Mouse (Mus musculus): ENCODE measurements around the gene Map3k1. TPM values are rescaled to one million over a fixed set of nuclear protein-coding genes. Genes with fewer than 3 reads are reported as not detected.

Map3k1 gene
- polyA plus RNA-seq (2014; fragmentation: Nextera tagmentation; extraction: Ambion mirVana) = 14.8 and 16.4 TPM in 2 replicates

DNA sequence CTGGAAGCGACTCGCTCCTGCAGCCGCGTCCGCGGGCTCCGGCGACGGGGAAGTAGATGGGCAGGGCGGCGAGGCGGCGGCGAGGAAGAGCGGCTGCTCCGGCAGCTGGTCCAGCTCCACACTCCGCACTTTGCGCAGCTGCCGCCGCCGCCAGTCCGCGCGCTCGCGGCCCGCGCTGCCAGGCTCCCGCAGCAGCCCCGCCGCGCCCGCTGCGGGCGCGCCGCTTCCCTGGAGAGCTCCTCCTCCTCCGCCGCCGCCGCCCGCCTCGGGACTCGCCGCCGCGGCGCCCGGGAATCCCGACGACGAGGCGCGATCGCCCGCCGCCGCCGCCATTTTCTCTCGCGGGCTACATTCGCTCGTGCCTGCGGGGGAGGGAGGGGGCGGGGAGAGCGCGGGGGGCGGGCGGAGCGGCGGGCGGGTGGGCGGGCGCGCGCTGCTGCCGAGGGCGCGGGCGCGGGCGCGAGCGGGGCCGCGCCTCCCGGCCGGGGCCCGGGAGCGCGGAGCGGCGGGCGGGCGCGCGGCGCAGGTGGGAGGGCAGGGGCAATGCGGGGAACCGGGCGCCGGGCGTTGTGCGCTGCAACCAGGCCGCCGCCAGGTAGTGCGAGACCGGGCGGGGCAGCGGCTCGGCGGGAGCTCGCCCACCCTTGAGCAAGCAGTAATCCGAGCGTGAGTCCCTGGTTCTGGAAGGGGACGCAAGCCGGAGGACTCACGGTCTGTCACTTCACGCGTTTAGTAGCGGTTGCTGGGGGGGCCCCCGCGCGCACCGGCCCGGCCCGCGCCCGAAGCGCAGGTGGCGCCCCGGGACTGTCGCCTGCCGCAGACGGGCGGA is at the start of gene Map3k1:
Map3k1 (minus strand) TSS at position 357 of the 829 bp plus-strand sequence.
- Histone ChIP-seq H3K9ac (replicated peaks; ENCODE audit: low read depth, low read length) (peak within 1 kb of the TSS; percentile 91), H3K27me3 (ENCODE audit: control insufficient read depth, insufficient read depth, low read length) (no peaks in the 10 kb centered on the region), H3K9me3 (ENCODE audit: control insufficient read depth, low read length) (no peaks in the 10 kb centered on the region), H3K4me2 (ENCODE audit: low read depth, low read length) (peak within 1 kb of the TSS; percentile 89), H3K36me3 (ENCODE audit: control insufficient read depth, insufficient read depth, low read length) (no peaks in the 10 kb centered on the region), H3K4me1 (ENCODE audit: control insufficient read depth, insufficient read depth, low read length) (peaks cover 3% of the 10 kb centered on the region; the same call in 1 of the 2 replicates), H3K4me3 (ENCODE audit: low read depth, low read length) (peak within 1 kb of the TSS; percentile 88), H3K27ac (ENCODE audit: low read depth, low read length) (peak within 1 kb of the TSS; percentile 98)
- ATAC-seq (ENCODE audit: low read depth) = peak; percentile 86
- under 1% methylated on average over 65 of the region's 136 CpGs for WGBS

DNA sequence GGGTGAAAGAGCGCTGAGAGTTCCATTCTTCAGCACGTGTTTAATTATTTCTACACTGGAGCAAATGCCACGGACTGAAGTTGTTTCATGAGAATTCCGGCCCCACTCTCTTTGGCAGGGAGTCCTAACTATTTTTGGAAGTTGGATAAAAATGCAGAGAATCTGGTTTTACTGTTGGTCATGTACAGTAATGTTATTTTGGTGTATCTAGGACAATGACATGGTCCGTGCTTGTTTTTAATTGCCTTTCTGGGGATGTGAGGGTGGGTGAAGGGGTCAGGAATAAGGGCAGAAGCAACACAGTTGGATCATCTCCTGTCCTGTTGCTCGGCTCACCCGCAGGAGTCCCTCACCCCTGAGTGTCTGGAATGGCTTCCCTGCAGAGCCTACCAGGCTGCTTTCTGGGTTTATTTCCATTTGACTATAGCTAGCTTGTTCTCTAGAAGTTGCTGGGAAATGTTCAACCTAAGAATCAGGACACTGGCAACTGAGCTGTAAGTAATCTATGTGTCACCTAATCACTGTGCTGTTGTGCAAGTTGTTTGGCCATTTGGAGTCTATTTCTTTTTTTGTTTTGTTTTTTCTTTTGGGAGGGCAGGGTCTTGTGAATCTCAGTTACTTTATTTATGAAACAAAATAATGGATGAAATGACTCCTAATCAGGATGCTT is 48.1 kb upstream of the Map3k1 start:
- Histone ChIP-seq H3K27me3 (ENCODE audit: control insufficient read depth, insufficient read depth, low read length) (no peaks in the 10 kb centered on the region), H3K4me2 (ENCODE audit: low read depth, low read length) (no peak overlapping the region), H3K36me3 (ENCODE audit: control insufficient read depth, insufficient read depth, low read length) (no peaks in the 10 kb centered on the region), H3K9ac (replicated peaks; ENCODE audit: low read depth, low read length) (no peak overlapping the region), H3K4me1 (ENCODE audit: control insufficient read depth, insufficient read depth, low read length) (no peaks in the 10 kb centered on the region), H3K27ac (ENCODE audit: low read depth, low read length) (no peak overlapping the region), H3K4me3 (ENCODE audit: low read depth, low read length) (no peak overlapping the region), H3K9me3 (ENCODE audit: control insufficient read depth, low read length) (no peaks in the 10 kb centered on the region)
- no peak for ATAC-seq (ENCODE audit: low read depth)
- WGBS = 75% methylated on average over 7 of the region's 7 CpGs

DNA sequence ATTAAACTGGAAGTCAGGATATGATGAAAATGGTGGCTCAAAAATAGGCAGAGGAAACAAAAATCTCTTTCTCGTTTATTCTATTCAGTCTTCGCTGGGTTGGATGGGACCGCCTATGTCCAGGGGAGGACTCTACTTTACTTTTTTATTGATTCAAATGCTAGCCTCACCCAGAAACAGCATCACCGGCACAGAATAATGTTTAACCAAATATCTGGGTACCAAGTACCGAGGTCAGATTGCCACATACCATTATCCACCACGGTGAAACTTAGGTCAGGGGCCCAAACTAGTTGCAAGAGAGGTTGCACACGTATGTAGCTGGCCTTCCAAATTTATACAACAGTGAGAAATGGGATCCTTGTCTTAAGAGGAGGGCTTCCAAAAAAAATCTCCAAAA is 47.4 kb upstream of the Map3k1 start:
- ATAC-seq (ENCODE audit: low read depth) = no peak
- Histone ChIP-seq H3K27ac (ENCODE audit: low read depth, low read length) (no peak overlapping the region), H3K9me3 (ENCODE audit: control insufficient read depth, low read length) (no peaks in the 10 kb centered on the region), H3K4me2 (ENCODE audit: low read depth, low read length) (no peak overlapping the region), H3K36me3 (ENCODE audit: control insufficient read depth, insufficient read depth, low read length) (no peaks in the 10 kb centered on the region), H3K27me3 (ENCODE audit: control insufficient read depth, insufficient read depth, low read length) (no peaks in the 10 kb centered on the region), H3K4me3 (ENCODE audit: low read depth, low read length) (no peak overlapping the region), H3K9ac (replicated peaks; ENCODE audit: low read depth, low read length) (no peak overlapping the region), H3K4me1 (ENCODE audit: control insufficient read depth, insufficient read depth, low read length) (no peaks in the 10 kb centered on the region)
- WGBS = 97% methylated on average over 7 of the region's 7 CpGs

DNA sequence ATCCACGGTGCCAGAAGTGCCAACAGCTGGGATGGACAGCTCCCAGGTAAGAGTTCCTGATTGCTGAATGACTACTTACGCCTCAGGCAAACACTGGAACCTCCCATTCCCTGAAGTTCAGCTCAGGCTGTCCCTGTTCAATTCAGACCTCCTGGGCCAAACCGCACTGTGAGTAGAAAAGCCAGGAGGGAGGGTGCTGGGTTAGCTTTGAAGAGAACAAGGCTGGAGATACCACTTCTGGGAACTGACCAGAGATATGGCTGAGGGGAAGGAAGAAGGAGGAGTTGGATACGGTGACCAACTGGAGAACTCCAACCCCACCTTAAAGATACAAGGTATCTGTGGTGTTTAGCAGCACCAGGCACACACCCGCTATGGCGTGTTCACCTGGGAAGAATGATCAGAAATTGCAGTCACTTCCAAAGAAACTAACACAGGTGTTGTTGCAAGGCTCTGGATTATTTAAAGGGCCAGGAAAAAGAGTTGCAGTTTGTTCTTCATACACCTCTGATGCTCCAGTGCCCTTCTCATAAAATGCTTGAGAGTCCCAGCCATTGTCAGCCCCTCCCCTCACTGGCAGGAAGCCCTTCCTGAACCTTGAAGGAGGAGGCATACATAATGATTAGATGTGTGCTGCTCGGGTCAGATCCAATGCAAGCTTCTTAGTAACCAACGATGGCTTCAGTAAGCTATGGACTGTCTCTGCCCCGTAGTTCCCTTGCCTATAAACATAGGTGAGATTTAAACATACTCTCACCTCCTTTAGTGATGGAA is 43.8 kb upstream of the Map3k1 start:
- Histone ChIP-seq H3K36me3 (ENCODE audit: control insufficient read depth, insufficient read depth, low read length) (no peaks in the 10 kb centered on the region), H3K4me3 (ENCODE audit: low read depth, low read length) (no peak overlapping the region), H3K9ac (replicated peaks; ENCODE audit: low read depth, low read length) (no peak overlapping the region), H3K27ac (ENCODE audit: low read depth, low read length) (no peak overlapping the region), H3K4me1 (ENCODE audit: control insufficient read depth, insufficient read depth, low read length) (no peaks in the 10 kb centered on the region), H3K27me3 (ENCODE audit: control insufficient read depth, insufficient read depth, low read length) (no peaks in the 10 kb centered on the region), H3K9me3 (ENCODE audit: control insufficient read depth, low read length) (no peaks in the 10 kb centered on the region), H3K4me2 (ENCODE audit: low read depth, low read length) (no peak overlapping the region)
- 86% methylated on average over 9 of the region's 9 CpGs for WGBS
- no peak for ATAC-seq (ENCODE audit: low read depth)

DNA sequence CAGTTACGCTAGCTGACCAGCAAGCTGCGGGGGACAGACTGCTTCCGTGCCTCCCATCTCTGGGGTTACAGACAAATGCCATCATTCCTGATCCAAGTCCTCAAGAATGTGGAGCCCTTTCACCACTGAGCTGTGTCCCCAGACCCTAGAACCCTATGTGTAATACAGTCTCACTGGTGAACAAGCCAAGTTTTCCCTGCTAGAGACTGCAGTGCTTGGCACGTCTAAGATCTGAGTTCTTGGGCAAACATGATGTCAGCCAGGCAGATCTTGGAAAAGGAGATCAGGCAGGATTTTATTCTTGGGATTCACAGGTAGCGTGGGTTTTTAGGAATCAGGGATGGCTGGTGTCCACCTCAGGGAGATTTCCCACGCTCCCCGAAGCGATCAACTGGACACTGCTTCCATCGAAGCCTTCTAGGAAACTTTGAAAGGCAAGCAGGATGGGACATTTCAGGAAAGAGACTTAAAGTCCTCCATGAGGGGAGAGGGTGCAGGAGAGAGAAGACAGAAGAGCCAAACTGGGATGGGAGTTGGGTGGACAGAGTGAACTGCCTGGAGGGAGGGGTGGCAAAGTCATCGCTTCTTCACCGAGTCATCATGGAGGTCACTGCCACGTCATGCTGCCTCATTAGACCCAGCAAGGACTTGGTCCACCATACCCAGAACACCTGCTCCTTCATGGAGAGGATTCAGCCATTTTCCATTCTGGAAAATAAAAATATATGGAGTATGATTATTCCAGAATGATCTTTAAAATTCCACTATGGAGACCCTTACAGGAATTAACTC is 41.4 kb upstream of the Map3k1 start:
- WGBS = 93% methylated on average over 12 of the region's 12 CpGs

DNA sequence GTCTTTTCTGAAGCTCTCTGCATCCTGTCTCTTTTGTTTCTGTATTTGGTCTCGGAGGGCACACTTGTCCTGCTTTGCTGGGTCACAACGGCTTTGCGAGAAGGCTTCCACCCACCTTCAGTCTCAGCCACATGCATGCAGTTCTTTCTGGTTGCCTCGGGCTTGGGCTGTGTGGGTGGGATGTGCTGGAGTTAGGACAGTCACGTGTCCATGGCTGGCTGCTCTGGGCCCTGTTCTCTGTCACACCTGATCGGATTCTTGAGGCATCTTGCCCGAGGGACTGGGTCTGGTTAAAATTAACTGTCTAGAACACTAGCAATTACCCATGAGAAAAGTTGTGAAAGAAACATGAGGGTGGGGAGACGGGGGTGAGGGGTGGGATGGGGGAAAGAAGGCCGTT is 36.7 kb upstream of the Map3k1 start:
- 21% methylated on average over 9 of the region's 9 CpGs for WGBS
- H3K4me1 ChIP-seq (ENCODE audit: control insufficient read depth, insufficient read depth, low read length) = no peaks in the 10 kb centered on the region
- H3K27ac ChIP-seq (ENCODE audit: low read depth, low read length) = no peak overlapping the region
- ATAC-seq (ENCODE audit: low read depth) = no peak
- no peaks in the 10 kb centered on the region for H3K27me3 ChIP-seq (ENCODE audit: control insufficient read depth, insufficient read depth, low read length)
- H3K9ac ChIP-seq (replicated peaks; ENCODE audit: low read depth, low read length) = no peak overlapping the region
- no peaks in the 10 kb centered on the region for H3K36me3 ChIP-seq (ENCODE audit: control insufficient read depth, insufficient read depth, low read length)
- no peak overlapping the region for H3K4me2 ChIP-seq (ENCODE audit: low read depth, low read length)
- H3K4me3 ChIP-seq (ENCODE audit: low read depth, low read length) = no peak overlapping the region
- no peaks in the 10 kb centered on the region for H3K9me3 ChIP-seq (ENCODE audit: control insufficient read depth, low read length)

More for the DNA sequence above, 41.4 kb upstream of the Map3k1 start:
- H3K27me3 ChIP-seq (ENCODE audit: control insufficient read depth, insufficient read depth, low read length) = no peaks in the 10 kb centered on the region
- H3K4me3 ChIP-seq (ENCODE audit: low read depth, low read length) = no peak overlapping the region
- no peaks in the 10 kb centered on the region for H3K9me3 ChIP-seq (ENCODE audit: control insufficient read depth, low read length)
- H3K27ac ChIP-seq (ENCODE audit: low read depth, low read length) = no peak overlapping the region
- no peak overlapping the region for H3K4me2 ChIP-seq (ENCODE audit: low read depth, low read length)
- ATAC-seq (ENCODE audit: low read depth) = no peak
- no peaks in the 10 kb centered on the region for H3K36me3 ChIP-seq (ENCODE audit: control insufficient read depth, insufficient read depth, low read length)
- no peak overlapping the region for H3K9ac ChIP-seq (replicated peaks; ENCODE audit: low read depth, low read length)
- no peaks in the 10 kb centered on the region for H3K4me1 ChIP-seq (ENCODE audit: control insufficient read depth, insufficient read depth, low read length)

DNA sequence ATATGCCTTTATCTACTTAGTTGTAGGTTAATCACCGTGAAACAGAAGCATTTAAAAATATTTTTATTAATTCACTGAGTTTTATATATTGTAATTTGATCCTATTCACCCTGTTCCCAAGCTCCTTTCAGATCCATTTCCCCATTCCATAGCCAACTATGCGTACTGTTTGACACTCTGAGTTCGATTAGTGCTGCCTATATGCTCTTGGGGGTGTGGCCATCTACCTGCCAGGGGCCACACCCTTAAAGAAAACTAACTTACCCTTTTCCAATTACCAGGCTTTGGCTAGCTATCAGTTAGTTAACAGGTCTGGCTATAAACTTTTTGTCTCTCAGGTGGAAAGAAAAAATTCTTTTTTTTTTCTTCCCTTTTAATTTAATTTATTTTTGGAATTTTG is 35.5 kb upstream of the Map3k1 start:
- no peak overlapping the region for H3K9ac ChIP-seq (replicated peaks; ENCODE audit: low read depth, low read length)
- H3K9me3 ChIP-seq (ENCODE audit: control insufficient read depth, low read length) = no peaks in the 10 kb centered on the region
- H3K4me3 ChIP-seq (ENCODE audit: low read depth, low read length) = no peak overlapping the region
- no peaks in the 10 kb centered on the region for H3K36me3 ChIP-seq (ENCODE audit: control insufficient read depth, insufficient read depth, low read length)
- no peaks in the 10 kb centered on the region for H3K27me3 ChIP-seq (ENCODE audit: control insufficient read depth, insufficient read depth, low read length)
- no peak overlapping the region for H3K4me2 ChIP-seq (ENCODE audit: low read depth, low read length)
- WGBS = 95% methylated on average over 3 of the region's 3 CpGs
- ATAC-seq (ENCODE audit: low read depth) = no peak
- no peak overlapping the region for H3K27ac ChIP-seq (ENCODE audit: low read depth, low read length)
- H3K4me1 ChIP-seq (ENCODE audit: control insufficient read depth, insufficient read depth, low read length) = no peaks in the 10 kb centered on the region

DNA sequence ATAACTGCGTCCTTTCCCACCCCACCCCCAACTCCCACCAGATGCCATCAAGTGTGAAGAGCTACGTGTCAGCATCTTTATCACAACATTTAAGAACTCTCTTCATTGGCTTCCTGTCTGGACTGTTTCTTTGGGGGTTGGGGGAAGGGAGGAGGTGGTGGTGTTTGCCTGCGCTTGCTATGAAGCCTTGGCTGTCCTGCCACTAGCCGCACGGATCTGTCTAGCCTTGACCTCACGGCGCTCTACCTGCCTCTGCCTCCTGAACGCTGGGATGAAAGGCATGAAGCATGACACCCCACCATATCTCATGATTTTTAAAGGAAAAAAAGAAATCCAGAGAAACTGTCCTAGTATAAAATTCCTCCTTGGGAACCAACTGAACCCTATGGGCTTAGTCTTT is 27.0 kb upstream of the Map3k1 start:
- WGBS = 80% methylated on average over 8 of the region's 8 CpGs
- no peaks in the 10 kb centered on the region for H3K9me3 ChIP-seq (ENCODE audit: control insufficient read depth, low read length)
- no peak overlapping the region for H3K4me3 ChIP-seq (ENCODE audit: low read depth, low read length)
- no peak for ATAC-seq (ENCODE audit: low read depth)
- no peaks in the 10 kb centered on the region for H3K27me3 ChIP-seq (ENCODE audit: control insufficient read depth, insufficient read depth, low read length)
- no peaks in the 10 kb centered on the region for H3K36me3 ChIP-seq (ENCODE audit: control insufficient read depth, insufficient read depth, low read length)
- no peak overlapping the region for H3K4me2 ChIP-seq (ENCODE audit: low read depth, low read length)
- H3K9ac ChIP-seq (replicated peaks; ENCODE audit: low read depth, low read length) = no peak overlapping the region
- H3K4me1 ChIP-seq (ENCODE audit: control insufficient read depth, insufficient read depth, low read length) = no peaks in the 10 kb centered on the region
- H3K27ac ChIP-seq (ENCODE audit: low read depth, low read length) = no peak overlapping the region
